Mouse (Mus musculus) stomach, postnatal 0 days (tissue): Measurements from ENCODE around the gene Tmem106a.

Experiments used
- CTCF ChIP-seq: IDR thresholded peaks from 2 replicates; pipeline ENCODE4 v1.5.1; 2016; ENCODE audit warnings: antibody characterized with exemption, low read depth, mild to moderate bottlenecking, moderate library complexity
- EP300 ChIP-seq: optimal IDR thresholded peaks from 2 replicates; pipeline ENCODE3; 2016; ENCODE audit warnings: antibody characterized with exemption

DNA sequence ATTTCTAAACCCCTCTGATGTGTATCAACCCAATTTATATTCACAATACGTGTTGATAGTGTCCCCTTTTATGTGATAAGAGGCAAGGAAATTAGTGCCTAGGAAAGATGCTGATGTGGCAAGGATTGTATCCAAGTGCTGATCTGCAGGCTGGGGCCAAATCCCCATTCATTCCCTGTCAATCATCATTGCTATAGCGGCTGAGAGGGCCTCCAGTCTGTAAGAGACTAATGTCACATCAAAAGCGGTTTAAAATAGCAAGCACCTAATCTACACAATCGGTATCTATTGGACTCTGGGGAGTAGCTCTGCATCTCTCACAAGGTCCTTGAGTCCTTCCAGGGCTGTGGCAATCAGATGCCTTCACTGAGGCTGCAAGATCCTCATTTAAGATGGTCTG, 32.1 kb downstream of the Tmem106a start:
- no peak for TF ChIP-seq CTCF
- TF ChIP-seq EP300 = no peak
